Mouse (Mus musculus) cerebellum, adult 18-20 months (tissue): ENCODE results near the gene Zfp69.

Experiments used
- DNase-seq, 2 experiments: peaks; one replicate each; pipeline ENCODE4 v3.0.0; 2021

Zfp69 gene

DNA sequence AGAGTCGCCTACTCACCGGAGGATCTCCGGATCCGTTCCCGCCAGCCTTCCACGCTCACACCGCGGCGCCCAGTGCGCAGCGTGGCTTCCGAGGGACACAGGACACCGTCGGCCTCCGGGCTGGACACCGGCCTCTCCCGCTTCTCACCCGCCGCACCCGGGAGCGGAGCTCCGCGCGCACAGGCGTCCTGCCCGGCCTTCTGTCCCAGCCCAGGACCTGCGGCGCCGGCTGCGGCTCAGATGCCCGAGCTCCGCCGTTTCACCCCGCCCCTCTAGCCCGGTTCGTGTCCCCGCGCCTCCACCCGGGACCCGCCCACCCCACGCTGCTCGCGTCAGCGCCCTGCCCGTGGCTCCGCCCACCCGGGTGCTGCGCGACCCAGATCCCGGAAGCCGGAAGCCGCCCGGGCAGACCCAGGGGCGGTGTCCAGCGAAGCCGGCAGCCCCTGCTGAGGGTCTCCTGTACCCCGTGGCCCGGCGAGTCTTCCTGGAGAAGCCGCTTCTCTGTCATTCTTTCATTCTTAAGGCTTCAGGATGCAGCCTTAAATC is at the start of gene Zfp69:
Gene Zfp69 (minus strand): TSS at position 272 of the 546 bp plus-strand sequence.
- peak; percentile 90 to 92 for DNase-seq

DNA sequence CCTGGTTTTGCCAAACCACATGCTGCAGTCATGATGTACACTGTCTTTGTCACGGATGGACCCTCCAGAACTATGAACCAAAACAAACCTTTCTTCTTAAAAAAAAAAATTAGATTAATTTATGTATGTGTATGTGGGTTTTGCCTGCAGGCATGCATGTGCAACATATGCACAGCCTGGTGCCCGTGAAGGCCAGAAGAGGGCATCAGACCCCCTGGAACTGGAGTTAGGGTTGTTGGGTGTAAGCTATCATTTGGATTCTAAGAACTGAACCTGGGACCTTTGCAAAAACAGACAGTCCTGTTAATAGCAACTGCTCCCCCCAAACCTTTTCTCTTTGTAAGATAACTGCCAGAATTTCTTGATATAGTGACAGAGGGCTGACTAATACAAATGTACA is 49.5 kb upstream of the Zfp69 start:
- DNase-seq, result no peak

DNA sequence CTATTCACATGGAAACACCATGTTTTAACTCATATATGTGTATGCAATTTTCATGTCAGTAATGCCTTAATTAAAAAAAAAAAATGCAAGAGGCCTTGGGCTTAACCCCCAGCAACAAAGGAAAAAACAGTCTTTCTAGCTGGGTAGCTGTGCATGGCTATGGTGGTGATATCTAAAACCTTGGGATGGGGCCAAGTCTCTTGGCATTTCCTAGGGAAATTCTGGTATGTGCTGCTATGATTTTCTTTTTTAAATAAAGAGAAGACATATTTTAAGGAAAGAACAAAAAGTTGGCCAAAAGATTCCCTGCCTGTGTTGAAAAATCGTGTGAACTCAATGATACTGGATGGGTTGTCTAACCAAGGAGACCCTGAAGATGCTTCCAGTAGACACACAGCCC is 44.4 kb upstream of the Zfp69 start:
- no peak for DNase-seq

DNA sequence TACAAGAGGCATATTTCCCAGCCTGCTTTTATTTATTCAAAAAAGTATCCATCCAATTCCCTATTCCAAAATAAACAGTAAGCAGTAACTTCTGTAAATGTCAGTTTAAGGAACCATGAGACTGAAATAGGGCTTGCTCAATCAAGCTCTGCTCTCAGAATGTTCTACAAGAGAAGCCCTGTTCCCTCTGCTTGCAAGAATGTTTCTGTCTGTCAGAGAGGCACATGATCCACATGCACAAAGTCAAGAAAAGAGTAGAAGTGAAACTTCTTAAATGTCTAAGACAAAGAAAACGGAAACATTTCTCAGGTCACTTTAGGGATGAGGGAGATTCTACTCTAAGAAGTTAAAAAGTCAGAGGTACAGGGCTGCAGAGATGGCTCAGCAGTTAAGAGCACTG is 41.5 kb upstream of the Zfp69 start:
- no peak for DNase-seq

DNA sequence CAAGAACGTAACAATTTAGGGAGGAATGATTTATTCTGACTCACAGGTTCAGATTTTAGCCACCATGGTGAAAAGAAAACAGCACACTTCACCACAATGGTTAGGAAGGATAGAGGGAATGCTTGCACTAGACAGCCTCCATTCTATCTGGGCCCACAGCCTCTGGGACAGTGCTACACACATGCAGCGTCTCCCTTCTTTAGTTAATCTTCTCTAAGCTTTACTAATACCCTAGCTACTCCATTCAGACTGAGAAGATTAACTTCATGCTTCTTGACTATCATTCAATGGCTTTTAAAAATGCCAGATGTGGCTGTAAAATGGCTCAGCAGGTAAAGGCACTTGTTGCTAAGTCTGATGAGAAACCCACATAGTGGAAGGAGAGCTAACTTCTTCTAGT is 40.8 kb upstream of the Zfp69 start:
- no peak for DNase-seq

DNA sequence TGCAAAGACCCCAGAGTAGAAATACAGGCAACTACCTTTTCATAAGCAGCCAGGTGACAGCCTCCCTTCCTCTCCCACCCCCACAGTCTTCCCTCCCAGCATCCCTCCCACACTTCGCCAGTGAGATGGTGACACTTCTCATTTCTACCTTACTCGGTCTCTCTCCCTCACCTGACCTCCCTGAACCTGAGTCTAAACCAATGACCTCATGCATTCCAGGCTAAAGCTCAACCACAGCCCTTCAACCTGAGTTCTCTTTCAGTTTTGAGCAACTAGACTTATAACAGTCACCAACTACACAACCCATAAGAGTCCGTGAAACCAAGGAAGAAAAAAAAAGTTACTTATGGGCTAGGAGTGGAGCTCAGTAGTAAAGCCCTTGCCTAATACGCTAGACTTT is 35.8 kb upstream of the Zfp69 start:
- no peak for DNase-seq

DNA sequence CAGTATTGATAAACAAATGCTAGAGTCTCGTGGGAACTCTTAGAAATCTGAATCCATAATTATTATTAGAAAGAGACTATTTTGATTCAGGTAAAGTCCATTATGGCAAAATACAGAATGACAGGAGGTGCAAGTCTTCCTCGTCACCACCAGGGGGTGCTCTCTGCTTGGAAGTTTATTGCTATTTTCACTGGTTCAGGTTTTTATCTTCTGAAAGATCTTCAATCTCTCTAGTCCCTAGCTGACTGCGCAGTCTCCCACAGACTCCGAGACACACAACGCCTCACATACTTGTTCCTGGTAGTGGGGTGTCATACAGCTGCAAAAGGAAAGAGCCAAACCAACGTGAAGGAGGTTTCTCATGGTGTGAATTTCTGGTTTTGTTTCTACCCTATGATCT is 34.9 kb upstream of the Zfp69 start:
- DNase-seq, result peak; percentile 45 to 74

DNA sequence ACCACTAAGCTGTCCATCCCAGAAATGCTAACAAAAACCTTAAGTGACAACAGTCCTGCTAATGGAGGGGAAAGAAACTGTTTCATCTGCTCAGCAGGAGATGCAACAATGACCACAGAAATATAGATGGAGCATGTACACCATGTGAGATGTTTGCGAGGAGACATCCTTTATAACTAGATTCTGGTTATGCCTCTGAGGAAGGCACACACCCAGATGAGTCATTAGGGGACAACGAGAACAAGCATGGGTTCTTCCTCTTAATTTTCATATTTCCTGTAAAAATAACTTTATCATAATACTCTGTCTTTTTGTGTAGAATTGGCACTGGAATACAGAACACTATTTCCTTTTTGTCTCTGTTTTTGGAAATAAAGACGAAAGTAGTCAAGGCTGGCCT is 26.7 kb upstream of the Zfp69 start:
- no peak for DNase-seq

DNA sequence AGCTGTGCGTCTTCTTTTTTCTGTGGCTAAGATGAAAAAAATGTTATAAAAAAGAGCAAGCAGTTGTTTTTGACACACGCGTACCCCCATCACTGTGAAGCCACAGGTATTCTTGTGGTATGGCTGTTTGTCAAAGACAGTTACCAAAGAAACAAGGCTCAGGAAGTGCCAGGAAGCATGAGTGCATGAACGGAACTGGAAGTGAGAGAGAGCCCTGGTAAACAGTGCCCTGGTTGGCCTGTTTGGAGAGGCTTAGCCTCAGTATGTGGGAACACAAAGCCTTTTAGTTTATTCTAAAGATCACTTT is 23.9 kb upstream of the Zfp69 start:
- DNase-seq, result no peak

DNA sequence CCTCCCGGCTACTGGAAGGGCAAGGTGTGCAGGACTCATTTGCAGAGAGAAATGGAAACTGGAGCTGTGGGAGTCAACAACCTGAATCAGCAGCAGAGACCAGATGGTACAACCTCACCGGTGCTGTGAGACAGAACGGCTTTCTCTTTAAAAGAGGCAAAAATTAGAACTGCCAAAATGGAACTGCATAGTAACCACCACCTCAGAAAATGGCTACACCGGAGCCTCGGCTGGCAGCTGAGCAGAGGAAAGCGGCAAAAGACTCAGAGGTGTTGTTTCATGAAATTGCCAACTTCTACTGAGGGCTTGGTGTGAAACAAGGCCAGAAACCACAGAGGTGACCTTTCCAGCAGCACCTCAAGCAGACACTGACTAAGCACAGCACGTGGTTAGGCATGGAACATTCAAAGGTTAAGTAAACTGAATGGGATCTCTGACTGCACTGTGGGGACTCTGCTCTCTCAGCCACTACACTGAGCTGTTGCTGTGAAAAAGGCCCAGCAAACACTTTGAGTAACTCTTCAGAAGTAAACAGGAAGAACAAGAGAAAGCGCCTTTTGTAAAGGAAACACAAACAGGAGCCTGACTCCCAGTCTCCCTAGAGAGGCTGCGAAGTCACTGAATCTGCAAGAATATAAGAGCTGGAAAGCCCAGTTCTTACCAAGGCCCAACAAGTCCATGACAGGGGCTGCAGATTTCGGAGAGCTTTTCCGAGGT is 23.4 kb upstream of the Zfp69 start:
- DNase-seq, result peak; percentile 59 to 62

DNA sequence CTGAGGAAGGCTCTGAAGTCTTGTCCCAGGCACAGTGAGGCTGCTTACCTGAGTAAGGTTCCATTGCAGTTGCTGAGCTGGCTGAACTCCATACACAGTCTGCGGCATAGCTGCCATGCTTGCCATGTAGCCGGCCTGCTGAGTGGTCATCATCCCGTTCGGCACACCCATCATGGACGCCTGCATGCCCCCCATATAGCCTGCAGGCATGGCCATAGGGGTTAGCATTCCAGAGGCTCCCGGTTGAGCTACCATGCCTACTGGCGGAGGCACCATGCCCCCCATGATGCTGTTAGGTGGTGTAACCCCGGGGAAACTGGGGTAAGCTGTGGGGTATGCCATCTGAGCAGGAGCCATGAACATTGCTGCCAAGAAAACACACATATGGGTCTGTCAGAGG is 20.3 kb upstream of the Zfp69 start:
- no peak for DNase-seq

DNA sequence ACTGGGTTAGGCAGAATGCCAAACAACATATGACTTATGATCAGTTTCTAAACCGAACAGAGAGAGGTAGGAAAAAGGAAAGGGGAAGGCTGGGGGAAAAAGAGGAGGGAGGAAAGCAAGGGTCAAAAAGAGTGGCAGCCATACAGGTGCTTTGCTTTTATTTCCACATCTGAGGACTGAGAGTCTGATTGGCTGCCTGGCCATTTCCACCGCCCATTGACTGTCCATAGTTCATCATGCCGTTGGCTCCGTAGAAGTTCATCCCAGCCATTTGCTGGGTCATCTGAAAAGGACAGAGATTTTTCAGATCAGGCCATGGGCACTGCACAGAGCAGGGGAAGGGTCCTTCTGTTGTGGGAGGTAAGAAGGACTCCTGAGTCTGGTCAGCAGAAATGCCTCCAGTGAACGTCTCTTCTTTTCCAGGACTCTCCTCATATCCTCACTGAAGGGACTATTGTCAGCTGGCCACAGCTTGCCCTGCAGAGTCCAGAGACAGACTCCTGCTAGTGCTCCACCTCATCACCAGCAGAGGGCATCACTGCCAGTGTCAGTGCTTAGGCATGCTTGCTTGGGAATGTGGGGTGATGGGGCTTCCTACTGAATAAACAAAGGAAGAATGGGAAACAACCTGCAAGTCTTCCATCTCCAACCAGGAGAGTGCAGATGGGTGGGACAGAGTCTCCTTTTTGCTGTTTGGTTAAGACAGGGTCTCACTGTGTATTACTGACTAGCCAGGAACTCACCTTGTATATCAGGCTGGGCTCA is 18.1 kb upstream of the Zfp69 start:
- DNase-seq, result peak; percentile 45 to 57

DNA sequence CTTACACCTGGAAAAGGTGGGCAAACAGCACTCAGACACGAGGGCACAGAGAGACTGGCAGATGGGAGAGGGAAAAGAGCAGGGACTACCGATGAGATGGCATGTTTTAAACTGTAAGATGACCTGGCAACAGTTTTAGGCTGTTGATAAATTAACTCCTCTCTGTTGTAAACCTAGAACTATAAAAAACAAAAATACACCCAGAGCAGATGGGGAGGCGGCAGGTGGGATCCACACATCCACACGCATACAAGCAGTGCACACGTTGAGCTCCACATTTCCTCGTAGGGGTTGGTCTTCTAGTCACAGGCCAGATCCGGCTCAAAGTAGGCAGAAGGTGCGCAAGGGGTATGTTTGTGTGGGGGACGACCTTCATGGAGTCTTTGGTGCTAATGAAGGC is 17.0 kb upstream of the Zfp69 start:
- peak; percentile 31 to 39 for DNase-seq

DNA sequence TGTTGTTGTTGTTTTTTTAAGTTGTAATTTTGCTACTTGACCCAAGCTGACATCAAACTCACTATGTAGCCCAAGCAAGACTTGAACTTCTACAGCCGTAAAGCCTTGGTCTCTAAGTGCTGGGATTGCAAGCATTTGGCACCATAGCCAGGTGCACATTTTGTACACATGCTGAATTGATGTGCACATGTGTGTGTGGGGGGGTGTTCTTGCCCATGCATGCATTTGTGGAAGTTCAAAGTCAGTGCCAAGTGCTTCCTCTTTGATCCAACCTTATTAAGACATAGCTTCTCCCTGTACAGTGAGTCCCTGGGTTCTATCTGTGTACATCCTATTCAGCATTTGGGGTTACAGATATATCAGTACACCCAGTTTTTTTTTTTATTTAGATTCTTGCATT is 4.1 kb upstream of the Zfp69 start:
- no peak for DNase-seq

DNA sequence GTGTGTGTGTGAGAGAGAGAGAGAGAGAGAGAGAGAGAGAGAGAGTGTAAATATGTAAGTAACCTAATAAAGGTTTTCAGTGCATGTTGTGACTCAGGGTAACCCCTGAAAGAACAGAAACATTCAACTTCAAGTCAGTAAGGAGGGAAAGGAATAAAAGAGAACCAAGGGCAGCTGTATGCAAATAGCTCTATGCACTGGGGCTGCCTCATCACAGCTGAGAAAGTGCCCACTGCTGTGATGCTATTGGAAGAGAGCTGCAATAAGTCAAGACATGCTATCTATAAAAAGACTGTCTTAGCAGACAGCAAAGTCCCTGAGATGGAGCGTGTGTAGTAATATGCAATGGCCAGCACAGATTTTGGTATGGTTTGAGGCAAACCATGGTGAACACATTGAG is 2.2 kb upstream of the Zfp69 start:
- DNase-seq, result no peak

DNA sequence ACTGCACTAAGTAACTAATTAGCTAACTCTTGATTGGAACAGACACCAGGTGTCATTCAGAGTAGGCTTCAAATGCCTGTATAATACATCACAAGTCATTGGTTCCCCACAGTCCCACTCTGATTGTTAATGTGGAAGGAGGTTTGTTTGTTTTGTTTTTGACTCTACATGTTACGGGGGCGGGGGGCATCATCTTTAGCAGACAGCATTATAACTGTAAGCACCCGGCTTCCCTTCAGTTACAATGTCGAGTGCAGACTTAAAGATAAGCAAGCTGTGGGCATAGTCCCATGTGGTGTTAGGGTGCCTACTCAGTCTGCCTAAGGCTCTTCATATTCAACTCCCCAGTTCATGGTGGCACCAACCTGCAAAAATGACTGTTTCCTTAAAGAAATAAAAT is 1.5 kb upstream of the Zfp69 start:
- DNase-seq, result no peak

DNA sequence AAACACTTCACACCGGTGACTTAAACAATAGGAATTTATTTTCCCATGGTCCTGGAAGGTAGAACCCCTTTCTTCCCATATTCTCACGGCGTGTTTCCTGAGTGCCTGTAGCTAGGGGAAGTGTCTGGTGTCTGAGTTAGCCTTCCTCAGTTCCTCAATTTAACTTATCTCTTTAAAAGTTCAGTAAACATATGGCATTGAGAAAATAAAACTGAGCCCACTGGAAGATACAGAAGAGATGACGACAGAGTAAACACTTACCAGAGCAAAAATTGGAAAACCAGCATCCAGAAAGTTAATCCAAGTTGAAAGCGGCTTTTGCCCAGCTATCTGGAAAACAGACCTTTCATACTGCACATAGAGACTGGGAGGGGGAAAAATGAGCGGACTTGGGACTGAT is 664 bp upstream of the Zfp69 start:
- DNase-seq, result no peak

DNA sequence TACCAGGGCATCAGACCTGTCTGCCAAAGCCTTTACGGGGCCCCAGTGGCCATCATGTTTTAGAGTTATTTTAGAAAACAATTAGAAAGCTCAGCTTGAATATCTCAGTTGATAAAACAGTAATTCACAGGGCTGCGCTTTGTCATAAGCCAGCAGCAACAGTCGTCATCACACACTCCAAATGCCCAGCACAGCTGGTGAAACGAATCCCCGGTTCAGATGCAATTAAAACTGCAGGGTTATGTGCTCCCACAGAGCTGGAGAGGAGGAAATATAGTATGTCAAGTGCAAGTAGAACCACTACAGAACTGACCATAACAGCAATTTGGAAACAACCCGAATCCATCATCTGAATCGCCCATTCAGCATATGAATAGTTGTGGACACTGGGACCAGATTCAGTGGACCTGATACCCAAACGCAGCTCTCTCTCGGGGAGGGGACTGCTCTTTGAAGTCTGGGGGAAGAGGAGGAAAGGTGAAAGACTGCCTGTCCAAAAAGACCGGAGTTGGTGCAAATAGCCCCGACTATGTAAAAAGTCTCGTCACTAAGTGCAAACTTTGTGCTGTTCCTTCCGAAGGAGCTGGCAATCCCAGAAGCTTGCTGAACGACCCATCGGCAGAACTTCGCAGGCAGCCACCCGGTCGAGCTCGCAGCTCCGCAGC is 604 bp downstream of the Zfp69 start:
- no peak for DNase-seq

DNA sequence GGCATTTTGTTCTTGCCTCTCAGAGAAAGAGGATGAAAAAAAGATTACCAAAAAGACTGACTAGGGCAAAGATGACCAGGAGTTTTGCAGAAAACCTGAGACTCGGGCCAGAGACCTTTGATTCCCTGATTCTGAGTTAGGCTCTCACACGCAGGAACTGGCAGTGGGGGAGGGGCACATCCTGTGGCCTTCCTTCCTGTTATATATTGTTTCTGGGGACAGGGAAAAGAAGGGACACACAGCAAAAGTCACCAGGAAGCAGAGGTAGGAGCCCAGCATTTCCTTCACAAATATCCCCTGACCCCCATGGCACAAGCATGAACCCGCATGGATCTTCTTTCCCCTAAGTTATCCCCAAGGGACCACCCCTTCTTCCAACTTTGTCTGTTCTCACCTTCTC is 2.6 kb downstream of the Zfp69 start:
- no peak for DNase-seq

DNA sequence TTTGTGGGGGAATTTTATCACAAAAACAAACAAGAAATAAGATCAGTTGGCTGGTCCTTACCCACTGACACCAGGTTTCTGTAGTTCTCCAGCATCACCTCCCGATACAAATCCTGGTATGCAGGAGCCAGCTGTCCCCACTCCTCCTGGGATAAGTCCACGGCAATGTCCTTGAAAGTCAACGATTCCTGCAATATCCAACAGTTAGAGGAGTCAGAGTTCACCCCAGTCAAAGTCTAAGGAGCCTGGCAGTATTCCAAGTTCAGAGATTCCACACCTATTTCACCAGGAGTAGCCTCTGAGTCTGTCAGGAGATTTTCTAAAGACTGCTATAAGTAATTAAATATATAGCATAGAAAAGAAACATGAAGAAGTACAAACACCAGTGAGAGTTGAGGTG is 16.5 kb downstream of the Zfp69 start:
- no peak for DNase-seq

DNA sequence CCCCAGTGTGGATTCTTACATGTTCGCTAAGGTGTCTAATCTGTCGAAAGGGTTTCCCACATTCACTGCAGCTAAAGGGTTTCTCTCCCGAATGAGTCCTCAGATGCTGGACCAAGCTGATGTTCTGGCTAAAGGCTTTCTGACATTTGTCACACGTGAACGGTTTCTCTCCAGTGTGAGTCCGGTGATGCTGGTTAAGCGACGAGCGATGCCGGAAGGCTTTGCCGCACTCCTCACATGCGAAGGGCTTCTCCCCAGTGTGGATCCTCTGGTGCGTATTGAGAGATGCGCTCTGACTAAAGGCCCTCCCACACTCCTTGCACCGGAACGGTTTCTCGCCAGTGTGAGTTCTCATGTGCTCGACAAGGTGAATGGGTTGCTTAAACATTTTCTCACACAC is 20.8 kb downstream of the Zfp69 start:
- no peak for DNase-seq

DNA sequence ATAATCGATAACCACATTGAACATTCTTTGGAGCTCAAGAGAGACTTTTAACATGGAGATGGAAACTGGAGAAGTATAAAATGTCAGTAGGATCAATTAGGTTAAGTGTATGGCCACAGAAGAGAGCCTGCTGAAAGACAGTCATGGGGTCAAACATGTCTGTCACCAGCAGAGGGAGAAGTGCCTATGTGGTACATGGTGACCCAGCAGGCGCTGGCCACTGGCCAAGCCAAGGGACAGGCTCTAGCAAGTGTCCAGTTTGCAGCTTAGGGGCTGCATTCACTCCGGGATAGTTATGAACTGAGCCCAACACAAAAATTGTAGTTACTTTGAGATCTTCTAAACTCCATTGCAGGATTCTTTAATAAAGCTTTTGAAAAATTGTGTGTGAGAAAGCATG is 22.8 kb downstream of the Zfp69 start:
- no peak for DNase-seq

DNA sequence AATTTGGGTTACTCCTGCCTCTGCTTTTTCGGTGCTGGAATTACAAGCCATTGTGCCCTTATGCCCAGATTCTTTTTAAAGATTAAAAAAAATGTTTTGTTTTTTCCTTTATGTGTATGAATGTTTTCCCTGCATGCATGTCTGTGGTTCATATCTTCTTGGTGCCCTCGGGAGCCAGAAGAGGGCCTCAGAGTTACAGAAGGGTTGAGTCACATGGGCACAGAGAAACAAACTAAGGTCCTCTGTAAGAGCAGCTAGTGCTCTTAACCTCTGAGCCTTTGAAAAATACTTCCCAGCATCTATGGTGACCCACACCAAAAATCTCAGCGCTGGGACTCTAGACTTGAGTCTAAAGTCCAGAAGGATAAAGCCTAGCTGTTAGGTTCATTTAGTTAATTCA is 26.1 kb downstream of the Zfp69 start:
- DNase-seq, result peak; percentile 45 to 66
